Mouse (Mus musculus) cerebellum, adult 11-12 months (tissue): ENCODE results near the gene Hoxc6.

Experiments
- DNase-seq: peaks from one replicate; pipeline ENCODE4 v3.0.0; 2022

Hoxc6 gene

GRCm38 (mm10) chr15:102992206-102992605, 5.9 kb upstream of the Hoxc6 start:
- no peak for DNase-seq

DNA sequence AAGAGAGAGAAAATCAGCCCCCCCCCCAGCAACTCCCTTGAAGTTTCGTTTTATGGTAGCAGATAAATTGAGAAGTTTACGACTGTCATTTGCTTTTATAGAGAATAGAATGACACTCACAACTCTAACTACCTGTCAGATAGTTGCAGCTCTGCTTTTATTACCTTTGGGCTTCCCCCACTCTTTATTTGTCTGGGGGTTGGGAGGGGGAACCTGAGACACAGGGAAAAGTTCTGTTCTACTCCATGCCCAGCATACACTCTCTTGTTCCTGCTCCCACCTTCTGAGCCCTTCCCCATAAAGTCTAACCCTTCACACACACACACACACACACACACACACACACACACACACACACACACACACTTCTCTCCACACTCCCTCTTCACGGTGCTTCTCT, 5.2 kb upstream of the Hoxc6 start:
- no peak for DNase-seq

- no peak for DNase-seq
Observed at GRCm38 (mm10) chr15:102996548-102996947, 1.5 kb upstream of the Hoxc6 start.

GRCm38 (mm10) chr15:102997431-102997830, 626 bp upstream of the Hoxc6 start:
- DNase-seq = no peak

DNA sequence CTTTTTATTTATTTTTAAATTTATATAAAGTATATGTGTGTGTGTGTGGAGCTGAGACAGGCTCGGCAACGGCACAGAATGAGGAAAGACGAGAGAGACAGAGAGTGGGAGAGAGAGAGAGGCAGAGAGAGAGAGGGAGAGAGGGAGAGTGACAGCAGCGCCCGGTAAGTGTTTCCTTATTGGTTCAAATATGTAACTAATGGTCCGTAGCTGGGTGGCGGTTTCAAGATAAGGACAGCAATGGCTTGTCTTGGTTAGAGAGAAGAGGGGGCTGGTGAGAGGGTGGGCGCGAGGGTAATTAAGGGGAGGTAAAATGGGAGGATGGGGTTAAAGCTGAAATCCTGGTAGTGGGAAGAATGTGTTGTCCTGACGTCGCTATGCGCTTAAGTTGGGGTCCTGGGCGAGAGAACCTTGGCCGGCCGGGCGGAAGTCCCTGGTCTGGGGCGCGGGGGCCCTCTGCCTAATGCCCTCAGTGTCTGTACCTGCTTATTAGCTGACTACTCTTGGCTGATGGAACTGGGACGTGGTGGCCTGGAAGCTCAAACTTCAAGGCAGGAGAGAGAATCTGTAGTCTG, 638 bp downstream of the Hoxc6 start:
- DNase-seq = no peak

GRCm38 (mm10) chr15:102999183-102999831, 1.2 kb downstream of the Hoxc6 start:
- peak; percentile 13 for DNase-seq

GRCm38 (mm10) chr15:102999955-103000354, 1.9 kb downstream of the Hoxc6 start:
- no peak for DNase-seq

- no peak for DNase-seq
Observed at GRCm38 (mm10) chr15:103000501-103000901, 2.4 kb downstream of the Hoxc6 start.

DNA sequence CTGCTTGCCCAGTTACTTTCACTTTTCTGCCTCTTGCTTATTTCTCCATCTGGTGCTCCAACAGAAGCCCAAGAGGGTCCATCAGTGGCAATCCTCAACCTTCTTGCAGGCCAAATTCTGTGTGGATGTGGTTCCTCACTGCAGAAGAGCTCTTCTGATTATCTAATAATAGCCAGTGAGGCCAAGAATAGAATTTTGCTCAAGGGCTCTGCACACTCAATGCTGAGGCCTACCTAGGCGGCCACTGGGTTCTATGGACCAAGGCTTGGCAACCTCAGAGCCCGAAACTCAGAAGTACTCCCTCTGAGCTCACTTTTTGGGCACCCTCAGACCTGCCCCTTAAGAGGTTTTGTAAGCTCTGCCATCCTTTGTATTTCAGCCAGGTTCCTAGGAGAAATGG, 3.3 kb downstream of the Hoxc6 start:
- no peak for DNase-seq

GRCm38 (mm10) chr15:103002156-103002555, 4.1 kb downstream of the Hoxc6 start:
- no peak for DNase-seq

- no peak for DNase-seq
Observed at GRCm38 (mm10) chr15:103002821-103003448, 4.9 kb downstream of the Hoxc6 start.

GRCm38 (mm10) chr15:103005308-103005707, 7.3 kb downstream of the Hoxc6 start:
- no peak for DNase-seq

GRCm38 (mm10) chr15:103005797-103006196, 7.7 kb downstream of the Hoxc6 start:
- DNase-seq = no peak

- no peak for DNase-seq
Observed at GRCm38 (mm10) chr15:103006326-103006725, 8.3 kb downstream of the Hoxc6 start.

DNA sequence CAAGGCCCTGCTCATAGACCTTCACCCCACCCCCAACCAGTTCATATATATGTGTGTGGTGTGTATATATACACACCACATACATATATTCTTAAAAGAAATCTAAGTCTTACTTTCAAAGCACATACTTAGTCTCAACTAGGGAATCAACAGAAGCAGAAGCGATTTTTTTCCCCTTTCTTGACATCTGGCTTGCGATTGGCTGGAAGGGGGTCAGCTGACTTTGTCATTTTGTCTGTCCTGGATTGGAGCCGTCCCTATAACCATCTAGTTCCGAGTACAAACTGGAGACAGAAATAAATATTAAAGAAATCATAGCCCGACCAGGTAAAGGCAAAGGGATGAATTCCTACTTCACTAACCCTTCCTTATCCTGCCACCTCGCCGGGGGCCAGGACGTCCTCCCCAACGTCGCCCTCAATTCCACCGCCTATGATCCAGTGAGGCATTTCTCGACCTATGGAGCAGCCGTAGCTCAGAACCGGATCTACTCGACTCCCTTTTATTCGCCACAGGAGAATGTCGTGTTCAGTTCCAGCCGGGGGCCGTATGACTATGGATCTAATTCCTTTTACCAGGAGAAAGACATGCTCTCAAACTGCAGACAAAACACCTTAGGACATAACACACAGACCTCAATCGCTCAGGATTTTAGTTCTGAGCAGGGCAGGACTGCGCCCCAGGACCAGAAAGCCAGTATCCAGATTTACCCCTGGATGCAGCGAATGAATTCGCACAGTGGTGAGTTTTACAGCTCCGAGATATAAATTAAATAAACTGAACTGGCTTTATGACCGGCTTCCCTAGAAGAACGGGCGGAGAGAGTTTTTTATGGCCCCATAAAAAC, 11.4 kb downstream of the Hoxc6 start:
- DNase-seq = no peak

DNA sequence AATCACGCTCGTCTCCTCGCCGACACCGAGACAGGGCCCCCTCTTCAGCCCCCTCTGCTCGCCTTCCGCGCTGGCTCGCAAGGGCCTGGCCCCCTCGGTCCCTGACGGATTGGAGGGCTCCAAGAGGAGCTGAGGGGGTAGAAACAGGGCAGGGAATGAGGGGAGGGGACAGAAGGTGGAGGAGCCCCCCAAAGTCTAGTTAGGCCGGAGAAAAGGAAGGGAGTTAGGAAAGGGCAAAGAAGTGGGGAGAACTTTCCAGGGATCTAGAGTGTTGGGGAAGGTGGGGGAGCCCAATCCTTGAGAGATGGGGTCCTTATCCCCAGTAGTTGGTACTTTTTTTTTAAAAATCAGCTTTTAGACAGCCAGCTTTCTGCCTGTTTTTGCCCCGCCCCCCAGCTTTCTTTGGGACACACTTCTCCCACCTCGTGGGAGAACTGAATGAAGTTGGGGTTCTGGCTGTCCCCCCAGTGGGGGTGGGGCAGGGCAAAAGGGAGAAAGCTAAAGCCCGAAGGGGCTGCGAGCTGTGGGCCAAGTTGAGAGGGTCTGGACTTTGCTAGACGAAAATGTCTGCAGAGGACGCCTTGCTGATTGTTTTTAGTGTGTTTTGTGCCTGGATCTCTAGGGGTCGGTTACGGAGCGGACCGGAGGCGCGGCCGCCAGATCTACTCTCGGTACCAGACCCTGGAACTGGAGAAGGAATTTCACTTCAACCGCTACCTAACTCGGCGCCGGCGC, 12.2 kb downstream of the Hoxc6 start:
- DNase-seq = no peak

DNA sequence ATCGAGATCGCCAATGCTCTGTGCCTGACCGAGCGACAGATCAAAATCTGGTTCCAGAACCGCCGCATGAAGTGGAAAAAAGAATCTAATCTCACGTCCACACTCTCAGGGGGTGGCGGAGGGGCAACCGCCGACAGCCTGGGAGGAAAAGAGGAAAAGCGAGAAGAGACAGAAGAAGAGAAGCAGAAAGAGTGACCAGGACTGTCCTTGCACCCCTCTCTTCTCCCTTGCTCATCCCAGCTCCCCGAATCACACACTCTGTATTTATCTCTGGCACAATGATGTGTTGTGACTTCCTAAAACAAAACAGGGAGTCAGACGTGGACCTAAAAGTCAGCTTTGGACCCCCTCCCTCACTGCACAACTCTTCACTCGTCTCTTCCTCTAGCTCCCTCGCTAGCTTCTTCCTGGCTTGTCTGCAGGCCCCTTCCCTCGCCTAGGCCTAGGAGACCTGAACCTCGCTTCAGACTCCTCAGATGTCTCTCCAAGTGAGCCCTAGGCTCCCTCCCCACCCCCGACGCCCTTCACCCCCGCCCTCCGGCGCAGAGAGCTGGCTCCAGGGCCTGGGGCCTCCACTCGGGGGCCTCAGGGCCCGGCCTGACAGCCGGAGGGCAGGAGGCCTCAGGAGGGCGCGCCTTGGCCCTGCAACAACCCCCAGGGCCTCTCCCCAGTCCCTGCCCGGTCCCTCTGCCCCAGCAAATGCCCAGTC, 12.9 kb downstream of the Hoxc6 start:
- DNase-seq = no peak

DNA sequence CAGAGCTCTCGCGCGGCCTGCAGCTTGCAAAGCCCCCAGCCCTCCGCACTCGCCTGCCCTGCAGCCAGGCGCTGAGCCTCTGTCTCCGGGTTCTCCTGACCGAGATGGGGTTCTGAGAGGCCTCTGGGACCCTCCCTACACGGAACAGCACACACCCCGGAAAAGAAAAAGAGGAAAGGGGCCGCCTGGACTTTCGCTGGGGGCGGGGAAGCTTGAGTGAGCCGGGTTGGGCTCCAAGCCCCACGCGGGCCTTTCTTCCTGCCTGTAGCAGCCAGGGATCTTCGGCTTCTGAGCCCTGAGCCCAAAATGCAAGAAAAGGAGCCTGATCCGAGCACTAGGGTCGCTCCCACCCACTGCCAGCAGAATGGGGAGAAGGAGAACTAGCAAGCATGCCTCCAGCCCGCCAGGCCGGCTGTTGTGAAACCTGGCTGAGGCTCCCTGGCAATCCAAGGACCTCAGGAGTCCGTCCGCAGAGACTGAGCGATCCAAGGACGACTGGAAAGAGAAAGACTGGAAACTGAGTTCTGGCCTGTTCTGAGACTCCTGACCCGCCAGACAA, 13.9 kb downstream of the Hoxc6 start:
- no peak for DNase-seq

GRCm38 (mm10) chr15:103013238-103013984, 15.4 kb downstream of the Hoxc6 start:
- no peak for DNase-seq

DNA sequence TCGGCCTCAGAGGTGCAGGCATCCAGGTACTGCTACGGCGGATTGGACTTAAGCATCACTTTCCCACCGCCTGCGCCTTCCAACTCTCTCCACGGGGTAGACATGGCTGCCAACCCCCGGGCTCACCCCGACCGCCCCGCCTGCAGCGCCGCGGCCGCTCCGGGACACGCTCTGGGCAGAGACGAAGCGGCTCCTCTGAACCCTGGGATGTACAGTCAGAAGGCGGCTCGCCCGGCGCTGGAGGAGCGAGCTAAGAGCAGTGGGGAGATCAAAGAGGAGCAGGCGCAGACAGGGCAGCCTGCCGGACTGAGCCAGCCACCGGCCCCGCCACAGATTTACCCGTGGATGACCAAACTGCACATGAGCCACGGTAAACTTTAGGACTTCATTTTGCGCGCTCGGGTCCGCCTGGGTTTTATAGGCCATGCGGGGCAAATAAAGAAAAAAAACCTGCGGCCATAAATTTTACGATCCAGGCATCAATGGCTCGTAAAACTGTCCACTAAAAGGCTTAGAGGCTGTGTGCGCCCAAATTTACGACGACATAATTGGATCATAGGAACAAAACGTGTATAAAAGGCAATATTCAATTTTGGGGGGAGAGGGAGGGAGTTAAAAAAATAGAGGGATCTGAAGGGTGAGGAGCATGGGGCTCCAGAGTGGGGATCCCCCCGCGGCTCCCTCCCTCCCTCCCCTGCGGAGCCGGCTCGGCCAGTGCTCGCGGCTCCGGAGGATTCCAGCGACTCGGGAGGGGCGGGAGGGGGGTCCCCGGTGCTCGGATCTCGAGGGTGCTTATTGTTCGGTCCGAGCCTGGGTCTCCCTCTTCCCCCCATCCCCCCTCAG, 16.3 kb downstream of the Hoxc6 start:
- no peak for DNase-seq
